Mouse (Mus musculus) MEL (cell line): ENCODE data around the gene Olfr320.

ENCODE experiments used
- CHD1 ChIP-seq: IDR thresholded peaks from 2 replicates; pipeline ENCODE4 v1.6.1; 2012; ENCODE audit warnings: low read depth, mild to moderate bottlenecking, inconsistent platforms, low read length, improper control_type of control experiment
- CTCF ChIP-seq, 3 experiments: IDR thresholded peaks in 2 of 3; conservative IDR thresholded peaks in 1 of 3; 2 replicates each; pipeline ENCODE4 v1.5.1; 2011 to 2012; ENCODE audit warnings: low read length in 3 of 3, low read depth in 2 of 3, mild to moderate bottlenecking in 2 of 3, improper control_type of control experiment in 1 of 3, inconsistent platforms in 1 of 3, mixed read lengths in 1 of 3, moderate library complexity in 1 of 3; ENCODE audit not compliant: control insufficient read depth in 1 of 3, insufficient read depth in 1 of 3, poor library complexity in 1 of 3, severe bottlenecking in 1 of 3
- EP300 ChIP-seq, 2 experiments: IDR thresholded peaks; 2 replicates each; pipeline ENCODE4 v1.6.1; 2011; ENCODE audit warnings: improper control_type of control experiment in 2 of 2, low read length in 2 of 2, low read depth in 1 of 2, mild to moderate bottlenecking in 1 of 2
- HCFC1 ChIP-seq: IDR thresholded peaks from 2 replicates; pipeline ENCODE4 v1.6.1; 2012; ENCODE audit warnings: low read depth, mild to moderate bottlenecking, inconsistent platforms, low read length, improper control_type of control experiment, moderate library complexity
- MAX ChIP-seq: IDR thresholded peaks from 2 replicates; pipeline ENCODE4 v1.6.1; 2011; ENCODE audit warnings: low read length, improper control_type of control experiment
- MXI1 ChIP-seq: IDR thresholded peaks from 2 replicates; pipeline ENCODE4 v1.6.1; 2011; ENCODE audit warnings: mild to moderate bottlenecking, low read depth, low read length, improper control_type of control experiment
- POLR2A ChIP-seq, 2 experiments: IDR thresholded peaks; 2 replicates each; pipeline ENCODE4 v1.6.1; 2011 to 2012; ENCODE audit warnings: low read length in 2 of 2, mild to moderate bottlenecking in 2 of 2, control low read depth in 1 of 2, improper control_type of control experiment in 1 of 2, low read depth in 1 of 2, moderate library complexity in 1 of 2; ENCODE audit not compliant: control insufficient read depth in 1 of 2, insufficient read depth in 1 of 2, poor library complexity in 1 of 2
- RAD21 ChIP-seq: IDR thresholded peaks from 2 replicates; pipeline ENCODE4 v1.6.1; 2011; ENCODE audit warnings: mild to moderate bottlenecking, low read depth, low read length, improper control_type of control experiment
- SMC3 ChIP-seq: IDR thresholded peaks from 2 replicates; pipeline ENCODE4 v1.6.1; 2011; ENCODE audit warnings: low read depth, low read length, improper control_type of control experiment
- TAL1 ChIP-seq: IDR thresholded peaks from 2 replicates; pipeline ENCODE4 v1.6.1; 2012; ENCODE audit warnings: mild to moderate bottlenecking, inconsistent platforms, low read length, moderate library complexity, mixed read lengths
- TCF12 ChIP-seq: IDR thresholded peaks from 2 replicates; pipeline ENCODE4 v1.6.1; 2014; ENCODE audit warnings: low read depth, mild to moderate bottlenecking, inconsistent platforms, low read length, improper control_type of control experiment, moderate library complexity
- USF1 ChIP-seq: IDR thresholded peaks from 2 replicates; pipeline ENCODE4 v1.6.1; 2014; ENCODE audit warnings: low read depth, mild to moderate bottlenecking, inconsistent platforms, low read length, improper control_type of control experiment, moderate library complexity
- ZC3H11A ChIP-seq: IDR thresholded peaks from 2 replicates; pipeline ENCODE4 v1.6.1; 2012; ENCODE audit warnings: low read depth, mild to moderate bottlenecking, inconsistent platforms, low read length, improper control_type of control experiment
- ZKSCAN1 ChIP-seq: IDR thresholded peaks from 2 replicates; pipeline ENCODE4 v1.6.1; 2012; ENCODE audit warnings: low read depth, mild to moderate bottlenecking, inconsistent platforms, low read length, improper control_type of control experiment, moderate library complexity

DNA sequence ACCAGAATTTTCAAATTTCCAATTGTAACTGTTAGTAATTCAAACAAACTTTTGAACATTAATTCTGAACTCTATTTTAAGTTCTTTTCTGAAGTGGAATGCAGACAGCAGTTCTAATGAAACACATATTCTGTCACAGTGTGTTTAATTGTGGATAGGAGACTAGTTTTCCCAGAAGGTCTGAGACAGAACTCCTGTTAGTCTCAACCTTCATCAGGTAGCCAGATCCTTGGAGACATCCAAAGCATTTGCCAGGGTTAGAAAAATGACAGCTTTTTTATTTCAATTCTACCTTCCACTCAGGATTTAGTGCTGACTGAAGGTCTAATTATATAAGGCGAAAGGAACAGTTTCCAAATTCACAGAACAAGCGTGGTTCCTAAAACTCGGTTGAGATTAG lies 18.0 kb downstream of the Olfr320 start, which contains the start of gene Olfr319:
- no peak for TF ChIP-seq MAX
- TF ChIP-seq POLR2A (IDR thresholded peaks at IDR 0.05; ENCODE audit: control insufficient read depth in 1 of 2, insufficient read depth in 1 of 2, low read depth in 1 of 2, low read length in 2 of 2, poor library complexity in 1 of 2) = no peak
- TF ChIP-seq TCF12 = no peak
- no peak for TF ChIP-seq MXI1
- TF ChIP-seq CTCF (IDR thresholded peaks at IDR 0.05 in 2 of 3, conservative IDR thresholded peaks at IDR 0.05 in 1 of 3; ENCODE audit: control insufficient read depth in 1 of 3, insufficient read depth in 1 of 3, low read depth in 2 of 3, low read length in 3 of 3, poor library complexity in 1 of 3, severe bottlenecking in 1 of 3) = no peak
- TF ChIP-seq ZC3H11A = no peak
- TF ChIP-seq RAD21 = no peak
- no peak for TF ChIP-seq USF1
- TF ChIP-seq ZKSCAN1 = no peak
- TF ChIP-seq HCFC1 = no peak
- no peak for TF ChIP-seq EP300 (IDR thresholded peaks at IDR 0.05; ENCODE audit: low read depth in 1 of 2, low read length in 2 of 2)
- no peak for TF ChIP-seq TAL1
- no peak for TF ChIP-seq CHD1
- TF ChIP-seq SMC3 = no peak
